Mouse (Mus musculus) ES-E14 (cell line): ENCODE measurements around the gene Trrap. TPM values are rescaled to one million over a fixed set of nuclear protein-coding genes. Genes with fewer than 3 reads are reported as not detected.

Experiments used
- DNase-seq: peaks from one replicate; pipeline ENCODE4 v3.0.0-alpha.2; 2013; ENCODE audit warnings: low read depth, low spot score
- H3K27ac ChIP-seq: 2 replicates; pipeline ENCODE4 v1.5.1; 2012; ENCODE audit warnings: low read depth, mild to moderate bottlenecking, low read length, moderate library complexity, mixed read lengths; ENCODE audit not compliant: poor library complexity, insufficient read depth, severe bottlenecking
- H3K36me3 ChIP-seq: 2 replicates; pipeline ENCODE4 v1.6.1; 2012; ENCODE audit warnings: mild to moderate bottlenecking, low read length, moderate library complexity, mixed read lengths; ENCODE audit not compliant: control insufficient read depth, poor library complexity, insufficient read depth, severe bottlenecking
- H3K4me1 ChIP-seq, 2 experiments: fragments of 150-350 bp in 1 of 2; sonication (generic) in 1 of 2; 2 replicates each; pipeline ENCODE4 v1.6.1; 2012; ENCODE audit warnings: low read length in 2 of 2, mild to moderate bottlenecking in 1 of 2, mixed read lengths in 1 of 2; ENCODE audit not compliant: control insufficient read depth in 2 of 2, insufficient read depth in 2 of 2, poor library complexity in 1 of 2
- H3K4me3 ChIP-seq, 2 experiments: fragments of 150-350 bp in 1 of 2; sonication (generic) in 1 of 2; 2 replicates each; pipeline ENCODE4 v1.5.1; 2012; ENCODE audit warnings: low read length in 2 of 2, low read depth in 1 of 2, mild to moderate bottlenecking in 1 of 2, mixed read lengths in 1 of 2; ENCODE audit not compliant: insufficient read depth in 1 of 2, poor library complexity in 1 of 2, severe bottlenecking in 1 of 2
- H3K9ac ChIP-seq: 2 replicates; pipeline ENCODE4 v1.6.1; 2012; ENCODE audit warnings: low read depth, mild to moderate bottlenecking, low read length, mixed read lengths; ENCODE audit not compliant: poor library complexity, insufficient read depth, severe bottlenecking
- H3K9me3 ChIP-seq: fragments of 150-350 bp; sonication (generic); 2 replicates; pipeline ENCODE4 v1.6.1; 2012; ENCODE audit warnings: low read depth, mild to moderate bottlenecking, low read length; ENCODE audit not compliant: control insufficient read depth, insufficient read depth
- CHD2 ChIP-seq: IDR thresholded peaks from 2 replicates; pipeline ENCODE4 v1.6.1; 2014; ENCODE audit warnings: mild to moderate bottlenecking, low read depth, low read length, inconsistent platforms
- HCFC1 ChIP-seq: IDR thresholded peaks from 2 replicates; pipeline ENCODE4 v1.6.1; 2012; ENCODE audit warnings: low read length, inconsistent platforms, borderline replicate concordance; ENCODE audit not compliant: insufficient read depth
- MAFK ChIP-seq: IDR thresholded peaks from 2 replicates; pipeline ENCODE4 v1.6.1; 2014; ENCODE audit warnings: mild to moderate bottlenecking, low read depth, low read length, inconsistent platforms; ENCODE audit not compliant: insufficient read depth
- ZC3H11A ChIP-seq: IDR thresholded peaks from 2 replicates; pipeline ENCODE4 v1.6.1; 2012; ENCODE audit warnings: low read depth, mild to moderate bottlenecking, inconsistent platforms, low read length, borderline replicate concordance
- ZNF384 ChIP-seq: IDR thresholded peaks from 2 replicates; pipeline ENCODE4 v1.6.1; 2012; ENCODE audit warnings: low read depth, low read length, inconsistent platforms
- in situ Hi-C, 2 experiments: fragments of 600-800 bp; cut with MboI; formaldehyde crosslinking; loops; one replicate each; pipeline ENCODE4 v1.15.1; 2025; ENCODE audit warnings: low sequenced_read_pairs in 2 of 2, inconsistent platforms in 1 of 2; ENCODE audit not compliant: unreplicated experiment in 2 of 2
- total RNA-seq: library from RNA; depleted of rRNA; stranded (reverse); fragments of 300-350 nt; gene quantifications from 2 replicates; pipeline ENCODE4 v1.2.3, GENCODE M21; 2012; rRNA removed

Trrap gene
- total RNA-seq, 1 experiment, result 105 TPM

DNA sequence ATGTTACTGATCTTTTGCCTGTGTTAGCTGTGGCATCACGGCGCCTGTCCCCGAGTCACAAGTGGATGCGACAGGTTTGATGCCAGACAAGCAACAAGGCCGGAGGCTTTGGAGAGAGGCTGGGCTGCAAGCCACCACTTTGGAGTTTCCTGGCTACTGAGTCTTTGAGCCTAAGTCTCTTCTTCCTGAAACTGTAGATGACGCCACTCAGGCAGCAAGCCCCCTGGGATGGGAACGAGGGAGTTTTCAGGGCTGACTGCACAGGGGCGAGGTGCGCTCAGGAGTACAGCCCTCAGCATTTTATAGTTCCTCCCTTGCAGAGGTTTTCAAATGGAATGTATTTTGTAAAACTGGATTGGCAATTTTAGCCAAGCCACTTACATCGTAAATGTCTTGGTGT is 134.3 kb downstream of the Trrap start:
- TF ChIP-seq ZNF384, result no peak
- no peak for TF ChIP-seq CHD2
- TF ChIP-seq HCFC1, result no peak
- no peak for TF ChIP-seq ZC3H11A
- in situ Hi-C loops, result no loop called here
- H3K36me3 ChIP-seq, result peaks cover 2% of the 10 kb centered on the region; the same call in 1 of the 2 replicates
- H3K4me3 ChIP-seq, result no peak overlapping the region
- H3K4me1 ChIP-seq, result peaks cover 2 to 16% of the 10 kb centered on the region in 2 experiments; a peak in 2 of 4 replicates
- DNase-seq, result no peak
- H3K27ac ChIP-seq, result no peak overlapping the region
- H3K9ac ChIP-seq, result no peak overlapping the region
- no peaks in the 10 kb centered on the region for H3K9me3 ChIP-seq

DNA sequence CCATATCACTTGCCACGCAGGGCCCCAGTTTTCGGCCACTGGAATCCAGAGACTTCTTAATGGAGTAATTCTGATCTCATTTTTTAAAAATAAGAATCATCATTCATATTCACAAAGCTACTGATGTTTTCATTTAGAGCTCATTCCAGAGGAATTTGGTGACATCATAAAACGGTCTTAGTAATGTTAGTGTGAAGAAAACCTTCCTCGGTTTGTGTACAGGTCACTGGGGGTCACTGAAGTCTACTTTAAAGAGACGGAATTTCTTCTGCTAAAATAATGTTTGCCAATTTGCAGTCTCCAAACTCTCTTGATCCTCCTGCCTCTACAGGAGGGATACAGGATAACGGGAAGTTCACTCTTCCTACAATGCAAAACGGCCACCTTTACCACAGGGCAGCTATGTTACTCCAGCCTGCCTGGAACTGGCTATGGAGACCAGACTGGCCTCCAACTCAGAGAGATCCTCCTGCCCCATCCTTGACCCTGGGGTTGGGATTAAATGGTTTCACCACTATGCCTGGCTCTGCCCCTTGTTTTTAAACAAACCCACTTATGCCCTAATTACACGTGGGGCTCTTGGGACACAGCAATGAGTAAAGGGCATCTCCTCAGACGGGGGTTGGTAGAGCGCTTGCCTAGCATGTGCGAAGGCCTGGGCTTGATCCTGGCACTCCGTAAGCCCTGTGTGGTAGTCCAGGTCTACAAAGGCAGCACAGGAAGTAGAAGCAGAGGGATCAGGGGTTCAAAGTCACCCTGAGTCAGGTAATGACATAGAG is 137.0 kb downstream of the Trrap start:
- Histone ChIP-seq H3K27ac (no peak overlapping the region), H3K9ac (no peak overlapping the region), H3K4me1 (peaks cover 2 to 6% of the 10 kb centered on the region in 2 experiments; a peak in 2 of 4 replicates), H3K4me3 (no peak overlapping the region), H3K36me3 (0 out of 2 replicates have a peak, but pooled peaks cover 2% of the 10 kb centered on the region), H3K9me3 (no peaks in the 10 kb centered on the region)
- no peak for DNase-seq
- in situ Hi-C loops, result no loop called here
- no peak for TF ChIP-seq ZNF384
- no peak for TF ChIP-seq CHD2
- TF ChIP-seq MAFK, result no peak
- TF ChIP-seq HCFC1, result no peak
- TF ChIP-seq ZC3H11A, result no peak

DNA sequence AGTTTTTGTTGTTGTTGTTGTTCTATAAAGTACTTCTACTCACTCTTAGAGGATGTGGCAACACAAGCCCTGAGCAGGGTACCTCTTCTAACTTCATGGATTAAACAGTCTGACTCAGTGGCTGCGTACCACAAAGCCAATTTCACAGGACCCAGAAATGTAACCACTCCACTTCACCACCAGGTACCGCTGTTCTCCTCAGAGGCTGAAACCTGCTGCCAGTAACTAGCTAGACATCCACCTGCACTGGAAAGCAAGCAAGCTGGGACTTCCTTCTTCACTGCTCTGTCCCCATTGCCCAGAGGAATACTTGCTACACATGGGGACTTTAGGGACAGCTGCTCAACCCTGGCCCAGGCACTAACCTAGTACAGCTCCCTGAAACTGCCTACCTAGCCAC is 140.1 kb downstream of the Trrap start:
- Histone ChIP-seq H3K4me1 (peaks cover 8 to 19% of the 10 kb centered on the region in 2 experiments; a peak in 3 of 4 replicates), H3K9ac (no peak overlapping the region), H3K9me3 (no peaks in the 10 kb centered on the region), H3K36me3 (no peaks in the 10 kb centered on the region), H3K27ac (no peak overlapping the region), H3K4me3 (no peak overlapping the region)
- TF ChIP-seq MAFK, result no peak
- TF ChIP-seq HCFC1, result no peak
- in situ Hi-C loops, result no loop called here
- no peak for DNase-seq

Other genes with a start within 250 kb of the Trrap start
- gene Nptx2, start 221.8 kb upstream of the Trrap start, total RNA-seq, result 58.9 and 80.8 TPM in 2 replicates
- 1.4 and 2.1 TPM in 2 replicates for gene Tmem130, start 5.9 kb upstream of the Trrap start, total RNA-seq
- 17.9 and 19.2 TPM in 2 replicates for gene Smurf1, start 198.1 kb downstream of the Trrap start, total RNA-seq